Mouse (Mus musculus): ENCODE measurements around the gene Tex19.2.

DNA sequence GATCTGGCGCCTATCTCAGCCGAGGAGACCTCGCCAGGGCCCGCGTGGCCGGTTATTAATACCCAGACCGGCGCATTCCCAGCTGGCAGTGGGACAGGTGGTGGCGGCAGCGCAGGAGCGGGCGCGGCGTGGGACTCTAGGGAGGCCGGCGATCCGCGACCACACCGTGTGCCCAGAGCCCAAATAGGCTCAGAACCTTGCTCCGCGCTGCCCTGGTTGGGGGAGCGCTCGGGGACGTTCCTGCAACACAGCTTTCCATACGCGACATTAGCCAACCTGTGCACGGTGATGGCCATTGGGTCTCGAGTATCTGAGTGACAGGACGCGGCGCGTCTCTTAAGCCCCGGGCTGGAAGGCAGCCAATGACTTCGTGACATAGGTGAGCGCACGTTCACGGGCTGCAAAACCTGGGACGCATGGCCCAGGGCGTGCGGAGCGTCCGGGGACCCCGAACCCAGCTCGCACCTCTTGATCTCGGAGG is 38.0 kb upstream of the Tex19.2 start:
- TF ChIP-seq CTCF (IDR thresholded peaks at IDR 0.05; ENCODE audit: low read depth, low read length) (no peak), POLR2A (IDR thresholded peaks at IDR 0.05; ENCODE audit: borderline replicate concordance, low read depth, low read length) (no peak)
